Mouse (Mus musculus) c-Kit-negative CD71-positive TER-119-positive erythroid progenitor cells, embryonic 14.5 days (primary cell): Measurements from ENCODE around the gene Xkr8.
"Not testable (repeated sequence)": the region's sequence is repeated elsewhere in the genome, so short reads cannot be mapped to it uniquely, and the experiment has no call there.

Experiments used
- DNase-seq: peaks from one replicate; pipeline ENCODE4 v3.0.0-alpha.2; 2013; ENCODE audit warnings: low read depth, low spot score

Gene Xkr8

GRCm38 (mm10) chr4:132732148-132732684, at the start of gene Xkr8:
Gene Xkr8 (minus strand): TSS chr4:132732546.
- DNase-seq, result peak; percentile 56

GRCm38 (mm10) chr4:132780288-132780687, 47.9 kb upstream of the Xkr8 start:
- DNase-seq, result no peak

GRCm38 (mm10) chr4:132778562-132779201, 46.3 kb upstream of the Xkr8 start:
- DNase-seq, result no peak

- no peak for DNase-seq
Observed at GRCm38 (mm10) chr4:132776764-132777163, 44.4 kb upstream of the Xkr8 start.

- no peak for DNase-seq
Observed at GRCm38 (mm10) chr4:132774905-132775304, 42.6 kb upstream of the Xkr8 start.

- no peak for DNase-seq
Observed at GRCm38 (mm10) chr4:132771776-132772175, 39.4 kb upstream of the Xkr8 start.

- peak; percentile 100 for DNase-seq
Observed at GRCm38 (mm10) chr4:132767914-132768876, 35.8 kb upstream of the Xkr8 start, which contains the start of gene Rpa2. Gene Rpa2 (plus strand): TSS chr4:132768332.

GRCm38 (mm10) chr4:132763125-132763524, 30.8 kb upstream of the Xkr8 start:
- not testable (repeated sequence) for DNase-seq

GRCm38 (mm10) chr4:132762602-132763001, 30.3 kb upstream of the Xkr8 start:
- no peak for DNase-seq

GRCm38 (mm10) chr4:132760296-132760695, 27.9 kb upstream of the Xkr8 start:
- DNase-seq, result no peak

GRCm38 (mm10) chr4:132757633-132758351, 25.4 kb upstream of the Xkr8 start:
- DNase-seq, result no peak

- no peak for DNase-seq
Observed at GRCm38 (mm10) chr4:132756974-132757373, 24.6 kb upstream of the Xkr8 start, which contains the start of gene Smpdl3b. Gene Smpdl3b (minus strand): TSS chr4:132757252.

- no peak for DNase-seq
Observed at GRCm38 (mm10) chr4:132752992-132753391, 20.6 kb upstream of the Xkr8 start.

GRCm38 (mm10) chr4:132749258-132749982, 17.1 kb upstream of the Xkr8 start:
- no peak for DNase-seq

- DNase-seq, result no peak
Observed at GRCm38 (mm10) chr4:132748778-132749177, 16.4 kb upstream of the Xkr8 start.

- DNase-seq, result no peak
Observed at GRCm38 (mm10) chr4:132747664-132748259, 15.4 kb upstream of the Xkr8 start.

GRCm38 (mm10) chr4:132746911-132747517, 14.7 kb upstream of the Xkr8 start:
- no peak for DNase-seq

GRCm38 (mm10) chr4:132743992-132744911, 11.9 kb upstream of the Xkr8 start:
- DNase-seq, result no peak

- DNase-seq, result no peak
Observed at GRCm38 (mm10) chr4:132741491-132741890, 9.1 kb upstream of the Xkr8 start.
